Mouse (Mus musculus): Measurements from ENCODE around the gene Celf2.

DNA sequence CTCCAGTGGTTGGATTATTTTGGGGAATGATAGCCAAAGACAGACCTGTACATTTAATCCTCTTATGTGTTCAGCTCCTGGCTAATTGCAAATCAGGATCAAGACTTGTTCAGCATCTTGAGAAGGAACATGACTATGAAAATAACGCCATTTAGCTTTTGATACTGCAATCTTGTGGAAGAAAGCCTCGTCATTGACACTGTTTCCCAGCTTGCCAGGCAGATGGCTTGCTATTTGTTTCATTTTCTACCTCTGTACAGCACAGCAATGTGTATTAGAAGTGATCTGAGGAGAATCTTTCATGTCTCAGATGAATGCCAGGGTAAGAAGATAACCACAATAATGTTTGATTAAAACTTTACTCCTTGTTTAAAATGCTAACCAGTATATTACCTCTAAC is 315.9 kb downstream of the Celf2 start:
- TF ChIP-seq CTCF (IDR thresholded peaks at IDR 0.05; ENCODE audit: extremely low read depth, insufficient read depth, insufficient read length, insufficient replicate concordance) (no peak), POLR2A (IDR thresholded peaks at IDR 0.05; ENCODE audit: low read depth, low read length) (no peak)
